Mouse (Mus musculus): ENCODE data around the gene R3hdm1. TPM values are rescaled to one million over a fixed set of nuclear protein-coding genes. Genes with fewer than 3 reads are reported as not detected.

Gene R3hdm1
- total RNA-seq (2023) = 123 TPM

DNA sequence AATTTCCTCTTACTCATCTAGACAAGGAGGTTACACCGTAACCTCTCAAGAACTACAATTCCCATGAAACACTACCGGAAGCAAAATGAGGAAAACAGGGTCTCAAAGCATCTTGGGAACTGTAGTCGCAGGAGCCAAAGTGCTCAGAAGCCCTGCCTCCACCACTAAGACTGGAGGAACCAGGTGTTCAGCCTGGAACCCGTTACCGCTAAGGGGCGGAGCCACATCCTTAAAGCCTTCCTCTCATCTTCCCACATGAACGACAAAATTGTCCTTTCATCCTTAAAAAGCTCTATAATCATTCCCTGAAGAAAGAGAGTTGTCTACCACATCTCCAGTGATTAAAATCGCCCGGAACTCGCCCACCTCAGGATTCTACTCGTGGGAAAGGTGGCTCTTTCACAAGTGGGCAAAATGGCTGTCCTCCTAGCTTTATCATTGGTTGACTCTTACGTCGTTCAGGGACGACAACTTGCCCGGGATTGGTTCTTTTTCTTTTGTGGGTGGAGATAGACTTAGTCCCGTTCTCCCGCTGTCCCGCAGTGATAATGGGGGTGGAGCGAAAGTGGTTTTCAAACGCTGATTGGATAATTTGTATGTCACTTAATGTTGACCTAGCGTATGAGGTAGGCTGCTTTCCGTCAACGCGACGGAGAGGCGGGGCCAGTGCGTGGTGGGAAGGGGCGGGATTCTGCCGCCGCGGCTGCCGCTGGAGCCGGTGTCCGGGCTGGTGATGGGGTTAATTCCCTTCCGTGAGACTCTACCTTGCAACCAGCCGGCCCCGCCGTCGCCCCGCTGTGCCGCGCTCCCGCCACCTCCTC lies at the start of gene R3hdm1, which contains the start of gene Zranb3:
TSS of gene R3hdm1 (plus strand) at position 661 of the 821 bp plus-strand sequence.
TSS of gene Zranb3 (minus strand) at position 407 of the 821 bp plus-strand sequence.

DNA sequence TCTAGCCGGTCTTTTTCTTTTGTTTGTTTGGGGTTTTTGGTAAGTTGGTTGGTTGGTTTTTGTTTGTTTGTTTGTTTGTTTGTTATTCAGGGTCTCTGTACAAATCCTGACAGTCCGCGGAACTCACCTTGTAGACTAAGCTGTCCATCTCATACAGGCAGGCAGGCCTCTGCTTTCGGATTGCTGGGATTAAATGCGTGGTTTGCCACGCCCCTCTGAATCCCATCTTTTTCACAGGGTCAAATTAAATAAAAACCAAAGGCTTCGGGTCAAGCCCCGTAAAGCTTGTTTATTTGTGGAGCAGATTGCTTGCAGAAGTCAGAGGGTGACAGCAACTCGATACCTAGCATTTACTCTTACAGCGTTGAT lies 140.5 kb downstream of the R3hdm1 start, which contains the start of gene Ubxn4:
TSS of gene Ubxn4 (plus strand) at position 338 of the 369 bp plus-strand sequence.

Other genes with a start within 250 kb of the R3hdm1 start
- gene Map3k19, start 248.3 kb upstream of the R3hdm1 start, total RNA-seq (2023) = 1.00 TPM
- 93.1 TPM for gene Rab3gap1, start 234.5 kb upstream of the R3hdm1 start, total RNA-seq (2023)
- 4.1 TPM for gene Zranb3, start 254 bp upstream of the R3hdm1 start, total RNA-seq (2023)
- 97.8 TPM for gene Ubxn4, start 140.7 kb downstream of the R3hdm1 start, total RNA-seq (2023)
- gene Lct, start 225.0 kb downstream of the R3hdm1 start, total RNA-seq (2023) = 0.26 TPM